Mouse (Mus musculus) heart, postnatal 36 days (tissue): ENCODE data around the gene Hnrnpul1. TPM values are rescaled to one million over a fixed set of nuclear protein-coding genes. Genes with fewer than 3 reads are reported as not detected.

Experiments used
- DNase-seq, 2 experiments: peaks; one replicate each; pipeline ENCODE4 v3.0.0; 2021 to 2022
- intact Hi-C: fragments of 180-260 bp; cut with DNase I; formaldehyde crosslinking; loops from one replicate; pipeline ENCODE4 v1.15.1; 2025
- total RNA-seq, 2 experiments: library from RNA; stranded (reverse); gene quantifications; 2 replicates each; pipeline ENCODE4 v1.2.3; 2021

Hnrnpul1 gene
- total RNA-seq, 2 experiments from 2014 or later: 78.4 to 82.7 TPM

DNA sequence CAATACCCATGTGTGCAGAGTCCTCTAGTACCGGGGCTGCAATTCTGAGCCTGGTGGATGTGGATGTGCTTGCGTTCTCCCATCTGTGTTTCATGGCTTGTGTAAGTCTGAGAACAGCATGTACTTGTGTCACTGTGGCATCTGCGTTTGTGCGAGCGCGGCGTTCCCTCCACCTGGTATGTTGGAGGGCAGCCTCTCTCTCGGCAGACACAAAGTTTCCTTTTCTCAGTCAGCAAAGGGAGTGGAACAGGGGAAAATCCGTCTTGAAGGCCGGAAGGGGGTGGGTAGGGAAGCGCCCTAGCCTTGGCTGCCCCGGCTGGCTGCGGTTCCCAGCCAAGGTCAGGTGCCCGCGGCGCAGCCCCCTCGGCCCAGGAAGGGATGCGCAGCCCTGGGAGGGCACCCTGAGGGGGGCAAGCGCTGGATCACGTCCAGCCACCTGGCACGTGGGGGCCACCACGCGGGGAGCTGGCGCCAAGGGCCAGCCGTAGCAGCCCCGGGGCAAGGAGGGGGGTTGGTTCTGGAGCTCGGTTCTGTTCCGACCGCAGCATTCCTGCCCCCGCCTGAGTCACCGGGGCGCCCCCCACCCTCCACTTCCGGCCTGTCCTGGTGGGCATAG, 26.9 kb upstream of the Hnrnpul1 start:
- intact Hi-C loops: no loop called here

DNA sequence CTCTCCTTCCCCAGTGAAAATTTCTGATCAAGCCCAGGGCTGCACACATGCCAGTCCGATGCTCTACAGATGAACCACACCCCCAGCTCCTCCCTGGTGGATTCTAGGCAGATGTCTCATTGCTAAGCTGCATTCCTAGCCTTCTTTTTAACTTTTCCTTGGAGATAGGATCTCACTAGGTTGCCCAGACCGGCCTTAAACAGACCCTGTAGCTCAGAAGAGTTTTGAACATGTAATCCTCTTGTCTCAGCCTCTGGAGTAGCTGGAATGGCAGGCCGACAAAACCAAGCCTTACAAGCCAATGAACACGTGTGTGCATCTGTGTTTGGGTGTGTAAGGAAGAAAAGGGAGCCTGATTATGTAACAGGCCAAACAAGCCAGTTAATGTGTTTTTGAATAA, 26.2 kb upstream of the Hnrnpul1 start:
- intact Hi-C loops: no loop called here
- DNase-seq: peak in 1 of 2 experiments; percentile 47

More for the DNA sequence above, 26.9 kb upstream of the Hnrnpul1 start:
- DNase-seq: peak; percentile 53 to 72

DNA sequence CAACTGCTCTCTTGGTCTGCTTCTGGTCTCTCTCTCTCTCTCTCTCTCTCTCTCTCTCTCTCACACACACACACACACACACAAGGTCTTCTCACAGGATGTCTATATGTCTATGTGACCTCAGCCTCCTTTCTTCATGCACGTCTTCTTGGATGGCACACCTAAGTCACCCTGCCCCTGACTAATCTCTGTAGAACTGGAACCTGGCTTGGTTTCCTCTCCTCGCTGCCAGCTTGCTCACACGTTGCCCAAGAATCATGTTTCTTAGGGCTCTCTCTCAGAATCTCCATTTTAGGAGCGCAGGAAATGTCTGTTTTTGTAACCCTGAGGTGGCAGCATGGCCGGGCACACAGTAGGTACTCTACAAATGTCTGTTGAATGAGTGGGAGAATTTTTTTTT, 25.5 kb upstream of the Hnrnpul1 start:
- no peak for DNase-seq
- intact Hi-C loops: no loop called here

DNA sequence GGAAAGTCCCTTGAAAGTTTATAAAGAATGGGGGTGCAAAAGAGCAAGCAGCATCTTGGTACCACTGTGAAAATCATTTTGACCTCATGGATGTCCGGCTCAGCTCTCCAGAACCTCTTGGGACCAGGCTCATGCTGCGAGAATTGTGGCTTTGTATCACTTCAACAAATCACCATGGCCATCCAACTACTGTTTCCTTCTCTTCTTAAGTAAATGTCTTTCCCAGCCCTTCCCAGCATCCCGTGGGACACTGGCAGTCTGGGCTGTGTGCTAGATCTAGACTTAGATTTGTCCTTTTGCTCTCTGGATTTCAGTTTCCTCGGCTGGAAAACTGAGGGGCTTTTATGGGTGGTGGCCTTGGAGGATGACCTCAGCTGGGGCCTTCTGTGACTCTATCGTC, 13.7 kb upstream of the Hnrnpul1 start:
- intact Hi-C loops: no loop called here
- DNase-seq: no peak

DNA sequence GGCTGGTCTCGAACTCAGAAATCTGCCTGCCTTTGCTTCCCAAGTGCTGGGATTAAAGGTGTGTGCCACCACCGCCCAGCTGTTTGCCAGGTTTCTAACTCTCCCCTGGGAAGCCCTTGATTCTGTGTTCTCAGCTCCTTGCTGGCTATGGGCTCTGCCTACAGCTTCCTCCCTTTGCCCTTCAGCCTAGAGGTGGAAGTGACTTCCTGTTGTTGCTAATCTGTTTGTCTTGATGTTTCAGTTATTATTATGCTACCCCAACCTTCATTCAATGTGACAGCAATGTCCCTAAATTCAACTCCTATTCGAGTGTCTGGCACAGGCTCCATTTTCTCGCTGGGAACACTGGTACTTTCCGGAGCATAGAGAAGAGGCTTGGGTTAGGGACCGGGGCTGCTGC, 11.6 kb upstream of the Hnrnpul1 start:
- intact Hi-C loops: no loop called here

DNA sequence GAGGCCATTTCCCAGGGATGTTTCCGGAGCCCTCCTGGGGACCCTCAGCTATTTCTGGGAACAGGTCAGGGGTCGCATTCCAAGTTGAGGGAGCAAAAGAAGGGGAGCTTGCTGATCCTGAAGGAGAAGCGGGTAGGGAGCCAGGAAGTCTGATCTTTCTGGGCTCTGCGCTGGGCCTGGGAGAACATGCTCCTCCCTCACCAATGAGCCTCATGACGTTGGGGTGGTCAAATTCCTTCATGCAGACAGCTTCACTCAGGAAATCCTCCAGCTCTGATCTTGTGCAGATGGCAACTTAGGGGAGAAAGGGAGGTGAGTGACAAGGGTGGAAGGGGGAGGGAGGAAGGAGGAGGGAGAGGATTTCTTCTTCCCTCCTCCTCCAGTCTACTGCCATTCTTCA, 9.7 kb upstream of the Hnrnpul1 start:
- DNase-seq: no peak
- intact Hi-C loops: loop anchor here (2.0 kb wide), 1 partner anchor 15 kb away; no protein-coding TSS in a partner anchor

More for the DNA sequence above, 11.6 kb upstream of the Hnrnpul1 start:
- DNase-seq: no peak

DNA sequence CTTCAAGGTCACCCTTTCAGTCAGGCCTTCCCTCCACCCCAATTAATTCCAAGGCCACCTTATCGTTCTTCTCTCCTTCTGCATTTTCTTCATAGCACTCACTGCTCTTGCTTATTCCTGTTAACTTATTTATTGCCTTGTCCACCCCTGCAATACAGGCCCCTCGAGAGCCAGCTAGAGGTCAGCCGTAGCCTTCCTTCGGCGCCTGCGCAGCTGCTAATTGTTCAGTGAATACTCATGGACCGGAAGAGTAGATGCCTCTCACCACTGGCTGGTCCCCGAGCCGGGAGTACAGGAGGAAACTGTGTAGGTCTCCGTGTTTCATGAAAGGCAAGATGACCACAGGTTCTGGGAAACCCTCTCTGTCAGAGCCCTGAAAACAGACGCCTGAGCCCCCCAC, 9.1 kb upstream of the Hnrnpul1 start:
- DNase-seq: no peak
- intact Hi-C loops: loop anchor here (2.0 kb wide), 1 partner anchor 15 kb away; no protein-coding TSS in a partner anchor

DNA sequence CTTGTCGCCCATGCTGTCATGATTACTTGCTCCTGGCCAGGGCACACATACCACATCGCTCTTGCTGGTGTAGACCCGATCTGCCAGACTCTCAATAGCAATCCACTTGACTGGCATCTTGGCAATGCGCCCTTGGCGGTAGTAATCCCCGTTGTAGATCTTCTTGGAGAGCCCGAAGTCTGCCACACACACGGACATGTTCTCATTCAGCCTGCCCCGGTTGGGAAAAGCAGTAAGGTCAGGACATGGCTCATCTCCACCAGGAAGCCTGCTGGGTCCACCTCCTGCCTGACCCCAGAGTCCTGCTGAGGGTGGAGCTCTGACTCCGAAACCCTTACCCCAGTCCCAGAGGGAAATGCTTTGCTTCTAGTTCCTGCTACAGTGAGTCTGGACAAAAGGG, 6.8 kb upstream of the Hnrnpul1 start:
- intact Hi-C loops: no loop called here
- DNase-seq: peak; percentile 34 to 45

DNA sequence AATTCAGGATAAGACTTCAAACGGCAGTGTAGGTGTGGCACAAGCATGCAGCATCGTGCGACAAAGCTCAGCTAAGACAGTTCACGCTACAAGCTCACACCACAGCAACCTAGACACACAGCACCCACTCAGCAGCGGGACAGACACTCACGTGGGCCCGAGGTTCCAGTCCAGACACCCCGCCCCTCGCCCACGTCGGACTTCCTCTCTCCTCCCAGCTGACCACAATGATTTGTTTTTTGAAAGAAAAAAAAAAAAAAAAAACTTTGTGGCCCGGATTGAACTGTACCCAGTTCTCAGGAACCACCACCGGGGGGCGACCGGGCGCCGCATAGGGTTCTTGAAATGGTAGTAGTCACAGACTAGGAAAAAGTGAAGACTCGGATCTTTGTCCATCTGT, 1.5 kb upstream of the Hnrnpul1 start:
- DNase-seq: peak; percentile 89 to 93
- intact Hi-C loops: loop anchor here (1.0 kb wide), 1 partner anchor 49 kb away; no protein-coding TSS in a partner anchor

DNA sequence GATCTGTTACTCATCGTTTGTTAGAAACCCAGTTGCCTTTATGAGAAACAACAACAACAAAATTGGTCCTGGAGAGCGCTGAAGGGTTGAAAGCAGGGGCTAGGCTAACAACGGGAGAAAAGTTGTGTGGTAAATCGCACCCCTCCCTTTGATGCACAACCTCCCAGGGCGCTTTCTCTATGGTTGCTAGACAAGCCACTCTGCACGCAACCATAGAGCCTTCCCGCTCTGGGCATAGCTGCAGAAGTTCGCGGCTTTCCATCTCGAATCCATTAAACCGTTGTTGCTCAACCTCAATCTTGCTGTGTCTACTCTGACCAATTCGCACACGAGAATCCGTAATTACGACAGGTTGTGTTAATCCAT, 894 bp upstream of the Hnrnpul1 start:
- intact Hi-C loops: no loop called here
- DNase-seq: peak in 1 of 2 experiments; percentile 53

DNA sequence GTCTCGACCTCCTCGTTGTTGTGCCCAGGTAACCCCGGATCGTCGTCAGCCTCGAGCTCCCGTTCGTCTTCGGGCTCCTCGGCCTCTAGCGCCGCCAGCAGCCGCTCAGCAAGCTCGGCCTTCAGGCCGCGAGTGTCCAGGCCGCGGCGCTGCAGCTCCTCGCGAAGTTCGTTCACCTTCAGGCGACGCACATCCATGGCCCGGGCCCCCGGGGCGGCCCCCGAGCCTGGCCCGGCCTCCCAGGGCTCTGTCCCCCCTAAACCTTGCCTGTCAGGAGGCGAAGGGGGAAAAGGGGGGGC, 169 bp downstream of the Hnrnpul1 start:
- no peak for DNase-seq
- intact Hi-C loops: no loop called here

DNA sequence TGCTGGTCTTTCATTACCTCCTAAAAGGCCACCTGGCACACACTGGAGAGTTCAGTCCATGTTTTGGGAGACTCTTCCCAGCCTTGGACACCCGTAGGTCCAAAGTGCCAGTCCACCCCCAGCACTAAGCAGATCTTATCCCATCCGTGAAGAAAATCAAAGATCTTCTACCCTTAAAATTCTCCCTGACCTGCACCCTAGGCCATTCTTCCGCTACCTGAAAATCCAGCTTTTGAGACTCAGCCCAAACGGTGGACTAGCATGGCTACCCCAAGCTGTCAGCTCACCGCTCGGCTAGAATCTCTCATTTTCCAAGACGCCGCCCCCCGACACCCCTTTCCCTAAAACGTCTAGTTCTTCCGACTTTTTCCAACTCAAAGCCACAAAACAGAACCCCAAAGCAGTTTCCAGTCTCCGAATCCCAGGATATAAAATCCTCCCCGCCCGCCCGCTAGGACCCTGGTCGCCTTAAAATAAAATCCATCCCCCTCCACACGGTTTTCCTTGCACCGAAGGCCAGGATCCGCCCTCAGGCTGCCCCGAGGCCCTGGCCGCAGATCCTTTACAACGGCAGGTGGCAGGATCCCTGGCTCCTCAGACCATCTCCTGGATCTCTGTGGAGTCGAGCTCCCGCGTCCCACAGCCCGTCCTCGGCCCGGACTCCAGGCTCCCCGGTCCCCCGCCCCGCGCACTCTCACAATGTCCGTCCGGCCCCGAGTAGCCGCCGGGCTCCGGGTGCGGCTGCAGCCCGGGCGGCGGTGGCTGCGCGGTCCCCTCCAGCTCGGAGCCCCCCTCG, 716 bp downstream of the Hnrnpul1 start:
- intact Hi-C loops: loop anchor here (2.0 kb wide), 1 partner anchor 33 kb away; no protein-coding TSS in a partner anchor
- no peak for DNase-seq

DNA sequence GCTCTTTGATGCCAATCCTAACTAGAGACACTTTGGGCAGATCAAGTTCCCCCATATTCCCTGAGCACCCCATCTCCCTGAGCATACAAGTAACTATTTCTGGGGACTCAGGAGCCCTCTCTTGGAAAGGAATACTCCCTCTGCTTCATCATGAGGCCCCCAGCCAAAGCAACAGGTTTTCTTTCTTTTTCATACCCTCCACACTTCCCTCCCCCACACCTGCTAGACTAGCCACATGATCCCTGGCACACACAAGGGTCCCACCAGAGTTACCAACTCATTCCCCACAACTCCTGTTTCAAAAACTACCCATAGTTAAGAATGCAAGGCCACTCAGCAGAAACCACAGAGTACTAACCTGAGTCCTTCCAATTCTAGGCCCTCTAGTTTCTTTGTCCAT, 1.5 kb downstream of the Hnrnpul1 start:
- intact Hi-C loops: loop anchor here (2.0 kb wide), 1 partner anchor 32 kb away; no protein-coding TSS in a partner anchor
- no peak for DNase-seq

DNA sequence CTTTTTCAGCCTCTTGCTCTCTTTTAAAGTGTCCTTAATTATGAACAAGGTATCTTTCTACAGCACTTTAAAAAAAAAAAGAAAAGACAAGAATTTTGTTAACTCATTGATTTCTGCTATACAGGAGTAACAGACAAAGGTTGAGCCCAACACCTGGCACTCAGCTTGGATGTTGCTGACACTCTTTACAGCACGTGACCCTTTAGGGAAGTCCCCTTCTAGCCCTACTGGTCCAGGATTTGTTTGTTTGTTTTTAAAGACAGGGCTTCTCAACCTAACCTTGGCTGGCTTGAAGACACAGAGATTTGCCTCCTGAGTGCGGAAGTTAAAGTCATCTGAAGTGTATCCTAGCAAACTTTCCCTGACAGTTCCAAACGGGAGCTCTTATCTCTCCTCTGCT, 7.7 kb downstream of the Hnrnpul1 start:
- DNase-seq: no peak
- intact Hi-C loops: no loop called here

DNA sequence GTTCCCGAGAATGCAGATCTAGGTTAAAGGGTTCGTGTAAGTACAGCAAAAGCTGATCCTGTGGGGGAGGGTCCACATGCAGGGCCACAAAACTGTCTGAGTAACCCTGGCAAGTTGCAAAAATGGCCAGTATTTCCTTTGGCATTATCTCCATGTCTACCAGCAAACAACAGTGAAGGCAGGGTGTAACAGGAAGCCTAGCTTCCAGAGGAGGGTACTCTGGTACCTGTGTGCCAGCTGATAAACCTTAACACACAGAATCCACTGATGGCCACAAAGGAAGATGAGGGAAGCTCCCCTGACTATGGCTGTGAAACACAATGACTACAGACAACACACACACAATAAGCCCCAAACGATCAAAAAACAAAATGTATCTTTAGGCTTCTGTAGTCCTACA, 16.3 kb downstream of the Hnrnpul1 start:
- DNase-seq: no peak
- intact Hi-C loops: no loop called here

DNA sequence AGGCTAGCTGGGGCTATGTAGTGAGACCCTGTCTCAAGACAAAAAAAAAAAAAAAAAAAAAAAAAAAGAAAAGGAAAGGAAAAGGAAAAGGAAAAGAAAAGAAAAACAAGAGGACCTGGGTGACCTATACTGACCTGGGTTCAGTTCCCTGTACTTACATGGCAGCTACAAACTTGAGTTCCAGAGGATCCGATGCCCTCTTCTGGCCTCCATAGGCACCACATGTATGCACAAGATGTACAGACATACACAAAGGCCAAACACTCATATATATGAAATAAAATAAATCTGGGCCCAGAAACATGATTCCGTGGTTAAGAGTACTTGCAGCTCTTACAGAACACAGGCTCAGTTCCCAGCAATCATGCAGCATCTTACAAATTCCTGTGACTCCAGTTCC, 17.6 kb downstream of the Hnrnpul1 start:
- DNase-seq: no peak
- intact Hi-C loops: no loop called here

DNA sequence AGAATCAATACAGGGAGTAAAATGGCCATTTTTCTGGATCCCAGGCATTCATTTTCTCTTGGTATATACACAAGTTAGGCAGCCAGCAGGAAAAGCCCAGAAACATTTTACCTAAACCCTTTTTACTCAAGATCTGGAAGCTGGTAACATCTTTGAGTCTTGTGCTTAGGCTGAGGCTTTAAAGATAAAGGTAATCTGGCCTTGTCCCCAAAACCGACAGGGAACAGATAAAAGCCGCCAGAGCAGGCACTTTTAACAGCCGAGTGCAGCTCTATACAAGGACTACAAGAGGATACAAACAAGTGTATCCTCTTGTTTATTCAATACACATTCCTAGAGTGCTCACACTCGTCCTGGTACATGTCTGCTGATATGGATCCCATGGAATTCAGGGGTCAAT, 19.6 kb downstream of the Hnrnpul1 start:
- DNase-seq: no peak
- intact Hi-C loops: no loop called here

DNA sequence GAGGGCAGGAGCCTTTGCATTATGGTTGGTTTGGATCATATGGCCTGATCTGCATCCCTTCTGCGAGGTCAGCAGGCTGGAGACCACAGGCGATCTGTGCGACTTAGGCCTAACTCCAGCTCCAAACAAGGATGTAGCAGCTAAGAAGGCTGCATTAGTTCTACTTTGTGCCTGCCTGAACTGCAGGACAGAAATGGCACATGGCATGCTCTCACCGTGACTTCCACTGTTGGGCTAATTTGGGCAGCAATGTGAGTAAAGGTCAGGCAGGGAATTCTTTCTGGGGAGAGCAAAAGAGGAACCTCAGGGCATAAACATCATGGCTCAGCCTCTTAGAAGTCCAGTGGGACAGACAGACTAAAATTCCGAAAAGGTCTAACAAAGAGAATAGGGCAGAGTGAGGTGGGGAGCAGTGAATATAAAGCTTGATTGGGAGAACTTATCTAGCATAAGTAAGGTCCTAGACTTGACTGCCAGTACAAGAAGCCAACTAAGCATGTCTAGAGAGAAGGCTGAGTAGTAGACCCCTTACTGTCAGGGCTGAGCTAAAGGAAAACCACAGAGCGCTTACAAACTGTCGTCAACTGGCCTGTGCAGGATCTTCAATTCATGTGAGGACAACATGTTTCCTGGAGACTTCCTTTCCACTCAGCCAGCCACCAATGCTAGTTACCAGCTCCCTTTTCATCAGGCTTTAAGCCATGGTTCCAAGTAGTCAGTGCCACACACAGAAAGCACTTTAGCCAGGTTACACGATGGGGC, 23.1 kb downstream of the Hnrnpul1 start:
- DNase-seq: no peak
- intact Hi-C loops: no loop called here

DNA sequence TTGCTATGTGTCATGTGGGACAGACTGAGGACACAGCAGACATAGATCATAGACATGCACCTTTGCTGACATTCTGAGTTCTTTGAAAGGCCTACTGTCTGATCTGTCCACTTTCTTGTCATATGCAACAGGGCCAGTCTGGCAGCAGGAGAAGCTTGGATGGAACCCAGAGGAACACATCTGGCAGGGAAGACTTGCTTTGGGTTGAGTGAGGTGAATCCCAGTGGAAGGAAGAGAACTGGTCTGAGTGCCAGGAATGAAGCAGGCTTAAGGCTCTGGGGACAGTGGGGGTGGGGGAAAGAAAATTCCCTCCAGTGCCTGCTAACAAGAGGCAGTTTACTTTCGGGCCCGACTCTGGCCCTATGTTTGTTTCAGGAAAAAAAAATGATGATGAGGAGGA, 24.7 kb downstream of the Hnrnpul1 start:
- peak; percentile 55 to 69 for DNase-seq
- intact Hi-C loops: no loop called here

DNA sequence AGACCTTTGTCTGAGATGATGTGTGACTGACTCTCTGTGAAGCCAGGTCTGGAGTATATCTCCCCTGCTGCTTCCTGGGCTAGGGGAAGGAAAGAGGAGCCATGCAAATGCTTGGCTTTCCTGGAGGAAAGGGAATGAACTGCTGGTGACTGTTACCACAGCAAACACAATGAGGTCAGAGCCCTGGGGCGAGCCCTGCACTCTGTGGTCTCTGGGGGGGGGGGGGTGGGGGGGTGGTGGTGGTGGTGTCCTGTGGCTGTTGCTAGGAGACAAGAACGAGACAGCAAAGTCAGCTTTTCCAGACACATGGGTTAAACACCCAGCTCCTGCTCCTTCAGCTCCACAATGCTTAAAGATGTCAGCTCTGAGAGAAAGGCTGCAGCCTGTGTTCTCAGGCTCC, 25.2 kb downstream of the Hnrnpul1 start:
- intact Hi-C loops: no loop called here
- no peak for DNase-seq

DNA sequence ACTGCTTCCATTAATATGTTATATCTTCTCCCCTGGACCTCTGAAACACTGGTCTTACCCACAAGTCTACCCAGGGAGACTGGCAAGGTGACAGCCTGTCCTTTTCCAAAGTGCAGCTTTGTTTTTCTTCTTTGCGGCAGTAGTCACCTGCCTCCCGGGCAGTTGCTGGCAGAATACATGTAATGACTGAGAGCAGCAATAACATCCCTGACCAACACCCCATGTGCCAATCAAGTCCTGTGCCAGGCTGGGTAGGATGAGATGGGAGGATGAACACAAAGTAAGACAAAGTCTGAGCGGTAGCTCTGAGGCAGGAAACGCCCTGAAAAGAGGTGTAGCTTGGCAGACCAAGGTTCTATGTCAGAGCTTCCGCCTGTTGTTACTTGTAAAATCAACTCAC, 26.8 kb downstream of the Hnrnpul1 start:
- DNase-seq: no peak
- intact Hi-C loops: no loop called here

DNA sequence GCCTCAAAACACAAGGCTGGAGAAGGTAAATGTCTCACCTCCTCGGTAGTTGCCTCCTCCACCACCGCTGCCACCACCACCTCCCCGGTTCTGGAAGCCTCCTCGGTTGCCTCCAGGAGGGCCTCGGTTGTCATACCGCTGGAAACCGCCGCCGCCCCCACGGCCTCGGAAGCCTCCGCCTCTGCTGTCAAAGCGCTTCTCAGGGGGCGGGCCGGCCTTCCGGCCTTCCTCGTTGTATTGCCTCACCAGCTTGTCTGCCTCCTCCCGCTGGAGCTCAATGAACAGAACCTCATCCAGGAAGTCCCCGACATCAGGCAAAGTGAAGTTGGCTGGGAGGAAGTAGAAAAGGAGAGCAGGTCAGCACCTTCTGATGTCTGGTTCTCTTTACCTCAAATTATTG, 28.7 kb downstream of the Hnrnpul1 start:
- intact Hi-C loops: no loop called here
- DNase-seq: no peak
